Mouse (Mus musculus): ENCODE measurements around the gene Mtrr.
"Not testable (repeated sequence)": the region's sequence is repeated elsewhere in the genome, so short reads cannot be mapped to it uniquely, and the experiment has no call there.

Gene Mtrr

DNA sequence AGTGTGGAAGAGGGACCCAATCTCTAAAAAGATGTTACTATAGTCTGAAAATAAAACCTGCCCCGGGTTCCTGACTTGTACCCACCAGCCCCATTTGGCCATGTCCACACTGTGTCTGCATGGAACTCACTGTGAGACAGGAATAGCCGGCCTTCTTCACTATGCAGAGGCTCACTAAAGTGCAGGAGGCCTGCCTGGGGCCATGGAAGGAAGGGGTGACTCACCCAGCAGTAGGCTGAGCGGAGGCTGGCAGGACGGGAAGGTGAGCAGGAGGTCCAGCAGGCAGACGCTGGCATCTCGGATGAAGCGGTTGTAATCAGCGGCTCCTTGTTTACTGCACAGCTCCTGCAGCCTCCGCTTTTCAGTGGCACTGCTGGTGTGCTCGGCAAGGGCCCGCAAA lies 13.4 kb downstream of the Mtrr start:
- DNase-seq (ENCODE audit: low read depth), result no peak

DNA sequence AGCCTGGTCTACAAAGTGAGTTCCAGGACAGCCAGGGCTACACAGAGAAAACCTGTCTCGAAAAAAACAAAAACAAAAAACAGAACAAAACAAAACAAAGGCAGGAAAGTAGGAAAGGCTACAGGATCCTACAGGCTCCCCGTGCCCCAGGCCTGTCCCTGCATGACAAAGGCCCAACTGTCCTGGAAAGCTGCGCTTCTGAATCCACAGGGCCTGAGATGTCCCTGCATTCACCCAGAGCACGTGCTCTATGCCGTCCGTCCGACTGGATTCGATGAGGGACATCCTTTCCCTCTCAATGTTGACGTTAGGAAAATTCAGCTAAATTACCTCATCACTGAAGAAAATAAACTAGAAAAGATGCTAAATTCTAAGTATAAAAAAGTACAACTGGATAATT lies 13.8 kb downstream of the Mtrr start:
- DNase-seq (ENCODE audit: low read depth), result no peak

GRCm38 (mm10) chr13:68553391-68553790 lies 28.6 kb downstream of the Mtrr start:
- not testable (repeated sequence) for DNase-seq (ENCODE audit: low read depth)

All from naive thymus-derived CD4-positive, alpha-beta T cell, adult 2 months (primary cell).